ENCODE assay signal across 22 mouse cellular contexts in genomic region chr6:23376327-23376726, GRCm38 (mm10).
DNase-seq lines count a peak whose midpoint lies in the region; ATAC-seq and TF ChIP-seq lines count a peak whose summit lies in the region.
"Had no signal": no experiment of that assay in that cellular context is flagged by ENCODE, and none has a peak within 500 bp of the region (broad histone marks: within the 10 kb centered on the region; RNA-seq: fewer than 3 reads in every experiment).

No protein-coding gene starts in this region.

- peak; percentile 44; the same call in 1 of the 2 replicates for ATAC-seq in lung, embryonic 14.5 days (ENCODE audit: insufficient read depth)
- ATAC-seq in lung, embryonic 15.5 days (ENCODE audit: borderline replicate concordance, extremely low read depth, low FRiP score, low TSS enrichment): peak; percentile 62; the same call in 1 of the 2 replicates
- ATAC-seq in lung, embryonic 16.5 days (ENCODE audit: low read depth): peak; percentile 71
- no peak for ATAC-seq in lung, postnatal 0 days
- ATAC-seq: activated CD4-positive, CD25-positive, alpha-beta regulatory T cell, adult 4 months; CD4-positive, CD25-positive, alpha-beta regulatory T cell, adult 4 months; Patski had no signal

- no peak overlapping the region for H3K4me2 ChIP-seq in lung, embryonic 14.5 days
- H3K4me2 ChIP-seq in lung, embryonic 15.5 days: no peak overlapping the region
- no peak overlapping the region for H3K4me2 ChIP-seq in lung, embryonic 16.5 days (ENCODE audit: low read depth, low read length)
- no peak overlapping the region for H3K4me2 ChIP-seq in lung, postnatal 0 days (replicated peaks; ENCODE audit: low read depth, low read length)

- no peaks in the 10 kb centered on the region for H3K4me1 ChIP-seq in lung, embryonic 14.5 days (ENCODE audit: insufficient read depth)
- no peaks in the 10 kb centered on the region for H3K4me1 ChIP-seq in lung, adult 2 months (ENCODE audit: control insufficient read depth, insufficient read depth, low read length)
- no peaks in the 10 kb centered on the region for H3K4me1 ChIP-seq in lung, embryonic 15.5 days
- H3K4me1 ChIP-seq in lung, embryonic 16.5 days (replicated peaks; ENCODE audit: control insufficient read depth, insufficient read depth, low read length): no peaks in the 10 kb centered on the region
- no peaks in the 10 kb centered on the region for H3K4me1 ChIP-seq in lung, postnatal 0 days (ENCODE audit: insufficient read depth, low read depth, low read length)

- no peaks in the 10 kb centered on the region for H3K27me3 ChIP-seq in lung, embryonic 14.5 days (ENCODE audit: insufficient read depth, low read length)
- no peaks in the 10 kb centered on the region for H3K27me3 ChIP-seq in lung, embryonic 15.5 days
- no peaks in the 10 kb centered on the region for H3K27me3 ChIP-seq in lung, embryonic 16.5 days (ENCODE audit: control insufficient read depth, insufficient read depth, low read depth, low read length)
- no peaks in the 10 kb centered on the region for H3K27me3 ChIP-seq in lung, postnatal 0 days (replicated peaks; ENCODE audit: insufficient read depth, low read length)
- H3K27me3 ChIP-seq: CH12.LX had no signal

- TF ChIP-seq EP300 in lung, postnatal 0 days (IDR thresholded peaks at IDR 0.05): no peak

- no peaks in the 10 kb centered on the region for H3K36me3 ChIP-seq in lung, embryonic 14.5 days (ENCODE audit: insufficient read depth)
- H3K36me3 ChIP-seq in lung, embryonic 15.5 days: no peaks in the 10 kb centered on the region
- no peaks in the 10 kb centered on the region for H3K36me3 ChIP-seq in lung, embryonic 16.5 days (ENCODE audit: control insufficient read depth, insufficient read depth, low read length)
- H3K36me3 ChIP-seq in lung, postnatal 0 days (ENCODE audit: insufficient read depth, low read length): no peaks in the 10 kb centered on the region
- H3K36me3 ChIP-seq: G1E had no signal

- no peak overlapping the region for H3K4me3 ChIP-seq in lung, embryonic 14.5 days (ENCODE audit: low read depth, low read length)
- H3K4me3 ChIP-seq in lung, adult 2 months (replicated peaks; ENCODE audit: extremely low read depth, low read depth, low read length): no peak overlapping the region
- no peak overlapping the region for H3K4me3 ChIP-seq in lung, embryonic 15.5 days
- no peak overlapping the region for H3K4me3 ChIP-seq in lung, embryonic 16.5 days (ENCODE audit: low read length)
- H3K4me3 ChIP-seq in lung, postnatal 0 days (ENCODE audit: low read depth, low read length): no peak overlapping the region

- no peak overlapping the region for H3K9ac ChIP-seq in lung, embryonic 14.5 days
- H3K9ac ChIP-seq in lung, embryonic 15.5 days: no peak overlapping the region
- H3K9ac ChIP-seq in lung, embryonic 16.5 days (ENCODE audit: low read length): no peak overlapping the region
- no peak overlapping the region for H3K9ac ChIP-seq in lung, postnatal 0 days (replicated peaks; ENCODE audit: low read depth)

- WGBS in lung, embryonic 14.5 days: 61% methylated on average over 7 of the region's 7 CpGs
- 65% methylated on average over 7 of the region's 7 CpGs for WGBS in lung, adult 2 months
- 59% methylated on average over 7 of the region's 7 CpGs for WGBS in lung, embryonic 15.5 days
- WGBS in lung, embryonic 16.5 days: 51% methylated on average over 7 of the region's 7 CpGs
- 61% methylated on average over 7 of the region's 7 CpGs for WGBS in lung, postnatal 0 days

- no peaks in the 10 kb centered on the region for H3K9me3 ChIP-seq in lung, embryonic 14.5 days (ENCODE audit: low read depth, low read length)
- no peaks in the 10 kb centered on the region for H3K9me3 ChIP-seq in lung, embryonic 15.5 days
- no peaks in the 10 kb centered on the region for H3K9me3 ChIP-seq in lung, embryonic 16.5 days (ENCODE audit: control insufficient read depth, low read length)
- H3K9me3 ChIP-seq in lung, postnatal 0 days (ENCODE audit: low read length): no peaks in the 10 kb centered on the region
- H3K9me3 ChIP-seq: G1E had no signal

- DNase-seq in lung, embryonic 14.5 days: peak; percentile 61
- no peak for DNase-seq in lung, adult 2 months
- no peak for DNase-seq in lung, postnatal 25 days (ENCODE audit: low spot score)
- DNase-seq in lung, adult 18-20 months: no peak
- peak; percentile 24 for DNase-seq in lung, postnatal 0 days (ENCODE audit: low spot score)
- no peak for DNase-seq in lung, postnatal 10 days
- DNase-seq: adrenal gland, adult 2 months; adrenal gland, adult 8-10 months; adrenal gland, postnatal 10 days; adrenal gland, postnatal 14 days; adrenal gland, postnatal 25 days; adrenal gland, postnatal 36 days; B cell, adult 2 months; cerebellum, adult 11 months; cerebellum, adult 11-12 months had no signal

- TF ChIP-seq CTCF in lung, embryonic 14.5 days (IDR thresholded peaks at IDR 0.05; ENCODE audit: low read depth): no peak
- TF ChIP-seq CTCF in lung, adult 2 months (IDR thresholded peaks at IDR 0.05; ENCODE audit: insufficient read depth, low read length): no peak
- TF ChIP-seq CTCF in lung, postnatal 0 days (IDR thresholded peaks at IDR 0.05): no peak

- H3K27ac ChIP-seq in lung, embryonic 14.5 days (ENCODE audit: low read depth): no peak overlapping the region
- H3K27ac ChIP-seq in lung, embryonic 15.5 days: no peak overlapping the region
- no peak overlapping the region for H3K27ac ChIP-seq in lung, embryonic 16.5 days (ENCODE audit: low read length)
- H3K27ac ChIP-seq in lung, postnatal 0 days (ENCODE audit: low read length): no peak overlapping the region

- no peak for TF ChIP-seq POLR2A in lung, adult 2 months (IDR thresholded peaks at IDR 0.05; ENCODE audit: borderline replicate concordance, extremely low read depth, low read depth, low read length)

Comparison
In these comparisons a context has a peak if more than half of its experiments do, and no peak if none do; other contexts are left out.
1. DNase-seq: peak in lung, embryonic 14.5 days (single experiment) and lung, postnatal 0 days (single experiment); none in lung, adult 2 months (single experiment), lung, postnatal 25 days (single experiment), lung, adult 18-20 months (0 of 2) and lung, postnatal 10 days (single experiment).